Mouse (Mus musculus) heart, embryonic 16.5 days (tissue): ENCODE data around the gene Ptprcap. TPM values are rescaled to one million over a fixed set of nuclear protein-coding genes. Genes with fewer than 3 reads are reported as not detected.

Experiments used
- ATAC-seq: fragments of 200-750 bp; cut with Nextera tagmentation; replicated peaks from 2 replicates; pipeline ENCODE4 v1.8.0; 2017; ENCODE audit warnings: moderate number of reproducible peaks; ENCODE audit not compliant: insufficient read depth, low FRiP score; ENCODE audit errors: extremely low read depth
- H3K27ac ChIP-seq: fragments of 300-500 bp; sonication (generic); 2 replicates; pipeline ENCODE4 v1.5.1; 2014; ENCODE audit warnings: mild to moderate bottlenecking, low read length, control low read depth, moderate library complexity
- H3K27me3 ChIP-seq: fragments of 300-500 bp; sonication (generic); 2 replicates; pipeline ENCODE4 v1.6.1; 2014; ENCODE audit warnings: low read length, mixed read lengths; ENCODE audit not compliant: control insufficient read depth, insufficient read depth
- H3K36me3 ChIP-seq: fragments of 300-500 bp; sonication (generic); 2 replicates; pipeline ENCODE4 v1.6.1; 2014; ENCODE audit not compliant: control insufficient read depth, insufficient read depth
- H3K4me1 ChIP-seq: fragments of 300-500 bp; sonication (generic); 2 replicates; pipeline ENCODE4 v1.6.1; 2014; ENCODE audit warnings: low read length, mixed read lengths; ENCODE audit not compliant: control insufficient read depth, insufficient read depth
- H3K4me2 ChIP-seq: fragments of 300-500 bp; sonication (generic); 2 replicates; pipeline ENCODE4 v1.6.1; 2014; ENCODE audit warnings: low read depth, mild to moderate bottlenecking, control low read depth, low read length
- H3K4me3 ChIP-seq: fragments of 300-500 bp; sonication (generic); 2 replicates; pipeline ENCODE4 v1.5.1; 2014; ENCODE audit warnings: mild to moderate bottlenecking, control low read depth, low read length
- H3K9ac ChIP-seq: fragments of 300-500 bp; sonication (generic); 2 replicates; pipeline ENCODE4 v1.6.1; 2014; ENCODE audit warnings: low read length, control low read depth
- H3K9me3 ChIP-seq: fragments of 300-500 bp; sonication (generic); replicated peaks from 2 replicates; pipeline ENCODE4 v1.6.1; 2016; ENCODE audit warnings: low read length; ENCODE audit not compliant: control insufficient read depth
- WGBS: fragments of 180-500 bp; shearing (Covaris S2); extraction: QIAGEN DNeasy Blood & Tissue Kit; methylation state at CpG from one replicate; pipeline ENCODE4 v1.1.7; 2014; 5-methylcytosine and 5-hydroxymethylcytosine counted together
- polyA plus RNA-seq: library from polyadenylated mRNA; unstranded; fragments of >200 nt; fragmentation: Nextera tagmentation; extraction: Ambion mirVana; gene quantifications from 2 replicates; pipeline ENCODE4 v1.2.1, GENCODE M21; 2015

Ptprcap gene
- polyA plus RNA-seq, 1 experiment from 2014 or later, result 71.1 TPM

DNA sequence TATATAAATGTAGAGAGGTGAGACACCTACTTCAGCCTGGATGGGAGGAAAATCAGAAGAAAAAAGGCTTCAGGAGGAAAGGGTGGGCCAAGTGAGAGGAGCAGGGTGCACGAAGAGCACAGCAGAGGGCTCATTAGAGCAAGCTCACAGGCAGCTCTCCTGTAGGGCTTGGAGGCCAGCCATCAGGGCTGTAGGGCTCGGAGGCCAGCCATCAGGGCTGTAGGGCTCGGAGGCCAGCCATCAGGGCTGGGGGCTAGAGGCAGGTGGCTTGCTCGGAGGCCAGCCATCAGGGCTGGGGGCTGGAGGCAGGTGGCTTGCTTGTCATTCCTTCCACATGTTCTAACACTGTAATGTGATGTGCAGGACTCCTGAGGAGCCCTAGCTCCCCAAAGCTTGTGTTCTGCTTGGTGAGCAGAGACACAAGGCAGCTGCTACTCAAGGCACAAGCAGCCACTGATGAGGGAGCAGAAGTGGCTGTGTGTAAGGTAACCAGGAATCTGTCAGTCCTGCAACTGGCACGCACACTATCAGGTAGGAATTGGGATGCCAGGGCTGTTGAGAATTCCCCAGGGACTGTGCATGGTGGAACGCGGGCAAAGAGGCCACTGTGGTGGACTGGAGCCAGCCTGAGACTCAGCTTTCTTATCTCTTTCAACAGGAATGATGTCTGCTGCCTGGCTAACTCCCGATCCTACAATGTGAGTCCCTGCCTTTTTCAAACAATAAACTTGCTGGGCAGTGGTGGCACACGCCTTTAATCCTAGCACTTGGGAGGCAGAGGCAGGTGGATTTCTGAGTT, 13.5 kb downstream of the Ptprcap start:
- 35% methylated on average over 9 of the region's 9 CpGs for WGBS
- Histone ChIP-seq H3K4me3 (no peak overlapping the region), H3K27me3 (no peaks in the 10 kb centered on the region), H3K27ac (peak overlapping the region; percentile 92), H3K9me3 (no peaks in the 10 kb centered on the region), H3K4me2 (0 out of 2 replicates have a peak overlapping the region, but pooled peaks have one; percentile 5), H3K4me1 (peaks cover 46% of the 10 kb centered on the region), H3K36me3 (no peaks in the 10 kb centered on the region), H3K9ac (peak overlapping the region; percentile 53; the same call in 1 of the 2 replicates)
- ATAC-seq, result no peak

DNA sequence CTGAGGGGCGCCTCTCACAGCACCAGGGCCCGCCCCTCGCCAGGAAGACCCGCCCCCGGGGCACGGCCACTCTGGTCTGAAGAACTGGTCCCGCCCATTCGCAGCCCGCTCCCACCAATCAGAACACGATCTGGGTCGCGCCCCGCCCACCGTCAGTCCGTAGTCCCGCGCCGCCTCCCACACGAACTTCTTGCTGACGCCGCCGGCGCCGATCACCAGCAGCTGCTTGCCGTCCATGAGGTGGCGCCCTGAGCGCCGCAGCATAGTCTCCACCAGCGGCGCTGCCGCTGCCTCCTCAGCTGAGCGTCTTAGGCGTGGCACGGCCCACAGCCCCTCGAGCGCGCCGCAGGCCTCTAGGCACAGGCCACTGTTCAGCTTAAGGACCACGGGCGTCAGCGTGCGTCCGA, 16.0 kb downstream of the Ptprcap start:
- WGBS, result under 1% methylated on average over 43 of the region's 43 CpGs
- Histone ChIP-seq H3K4me3 (peak overlapping the region; percentile 58), H3K9ac (peak overlapping the region; percentile 94), H3K27ac (peak overlapping the region; percentile 97), H3K4me2 (peak overlapping the region; percentile 93), H3K27me3 (no peaks in the 10 kb centered on the region), H3K9me3 (no peaks in the 10 kb centered on the region), H3K36me3 (no peaks in the 10 kb centered on the region), H3K4me1 (peaks cover 53% of the 10 kb centered on the region)
- ATAC-seq, result peak; percentile 90

DNA sequence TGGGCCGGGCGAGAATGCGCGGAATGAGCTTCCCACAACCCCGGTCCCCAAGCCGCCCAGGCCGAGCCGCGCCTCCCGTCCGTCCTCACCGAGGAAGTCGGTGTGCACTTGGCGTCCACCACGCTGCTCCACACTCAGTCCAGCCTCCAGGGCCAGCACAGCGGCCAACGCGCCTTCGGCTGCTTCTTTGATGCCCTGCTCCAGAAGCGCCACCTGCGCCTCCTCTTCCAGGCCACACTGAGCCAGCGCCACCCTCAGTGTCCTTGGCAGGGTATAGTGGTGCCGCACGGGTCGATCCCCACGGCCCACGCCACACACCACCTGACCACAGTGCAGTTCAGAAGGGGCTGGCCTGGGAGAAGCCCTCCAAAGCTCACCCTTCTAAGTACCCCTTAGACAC, 16.4 kb downstream of the Ptprcap start:
- Histone ChIP-seq H3K9me3 (no peaks in the 10 kb centered on the region), H3K4me1 (peaks cover 55% of the 10 kb centered on the region), H3K27ac (peak overlapping the region; percentile 97), H3K4me2 (peak overlapping the region; percentile 93), H3K36me3 (no peaks in the 10 kb centered on the region), H3K9ac (peak overlapping the region; percentile 94), H3K27me3 (no peaks in the 10 kb centered on the region), H3K4me3 (peak overlapping the region; percentile 58)
- peak; percentile 19 for ATAC-seq
- WGBS, result 8% methylated on average over 27 of the region's 27 CpGs

DNA sequence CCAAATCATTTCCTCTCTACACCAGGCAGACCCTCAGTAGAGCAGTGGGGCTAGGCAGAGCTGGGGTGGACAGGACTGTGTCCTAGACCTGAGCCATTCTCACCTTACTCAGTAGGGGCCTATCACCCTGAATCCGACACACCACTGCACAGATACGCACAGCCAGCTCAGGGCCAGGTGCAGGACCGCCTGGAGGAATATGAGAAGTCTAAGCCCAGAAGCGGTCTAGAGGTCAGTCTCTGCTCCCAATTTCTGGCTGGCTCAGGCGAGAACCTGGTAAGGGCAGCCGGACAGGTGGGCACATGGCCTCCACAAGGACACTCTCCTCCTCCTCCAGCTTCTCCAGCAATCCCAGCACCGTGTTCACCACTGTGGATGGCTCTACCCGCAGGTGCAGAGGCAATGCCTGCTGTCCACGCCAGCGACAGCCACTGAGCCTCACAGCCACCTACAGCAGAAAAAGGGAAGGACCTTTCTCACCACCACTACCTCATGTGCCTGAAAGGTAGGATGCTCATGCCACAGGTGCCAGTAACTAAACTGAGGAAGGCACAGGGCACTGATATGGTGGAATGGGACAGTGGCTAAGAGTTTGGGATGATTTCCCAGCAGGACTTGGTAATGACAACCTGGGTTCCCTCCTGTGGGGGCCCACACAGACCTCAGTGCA, 17.5 kb downstream of the Ptprcap start:
- H3K4me1 ChIP-seq, result peaks cover 65% of the 10 kb centered on the region
- H3K4me3 ChIP-seq, result no peak overlapping the region
- H3K4me2 ChIP-seq, result peak overlapping the region; percentile 51
- peak overlapping the region; percentile 94 for H3K9ac ChIP-seq
- no peaks in the 10 kb centered on the region for H3K36me3 ChIP-seq
- no peaks in the 10 kb centered on the region for H3K27me3 ChIP-seq
- no peak for ATAC-seq
- 88% methylated on average over 10 of the region's 10 CpGs for WGBS
- no peaks in the 10 kb centered on the region for H3K9me3 ChIP-seq
- peak overlapping the region; percentile 97 for H3K27ac ChIP-seq

DNA sequence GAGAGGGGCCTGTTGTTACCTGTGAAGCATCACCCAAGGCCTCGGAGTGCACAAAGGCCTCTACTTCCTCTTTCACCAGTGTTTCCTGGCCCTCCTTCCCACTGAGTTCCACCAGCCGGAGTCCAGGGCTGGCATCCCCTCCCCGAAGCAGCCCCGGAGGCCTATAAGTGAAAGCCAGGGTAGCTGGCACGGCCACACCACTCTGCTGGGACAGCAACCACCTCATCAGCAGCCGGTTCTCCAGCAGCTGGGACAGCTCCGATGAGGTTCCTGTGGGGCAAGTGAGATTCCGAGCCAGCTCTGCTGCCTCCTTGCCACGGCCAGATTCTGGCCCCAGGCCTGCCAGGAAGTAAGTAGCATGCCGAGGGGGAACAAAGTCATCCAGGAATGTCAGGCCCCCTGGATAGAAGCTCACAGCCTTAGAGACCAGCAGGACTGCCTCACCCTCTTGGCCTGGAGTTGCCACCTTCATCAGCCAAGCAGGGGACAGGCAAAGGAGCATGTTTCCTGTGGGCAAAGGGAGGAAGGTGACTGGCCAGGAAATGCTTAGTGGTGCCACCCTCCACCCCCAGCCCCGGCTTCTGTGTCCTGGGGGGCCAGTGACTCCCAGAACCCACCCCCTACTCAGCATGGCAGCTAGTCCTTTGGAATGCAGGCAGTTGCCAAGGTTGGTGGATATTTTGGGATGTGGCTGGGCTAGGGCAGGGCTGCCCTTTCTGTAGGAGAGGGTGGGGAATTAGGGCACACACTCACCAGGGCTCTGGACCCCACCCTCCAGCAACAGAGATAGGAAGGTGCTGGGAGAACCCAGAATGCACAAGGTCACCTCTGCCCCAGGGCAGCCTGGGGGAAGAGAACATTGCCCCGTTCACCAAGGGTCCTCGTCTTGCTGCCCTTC, 18.2 kb downstream of the Ptprcap start:
- no peaks in the 10 kb centered on the region for H3K9me3 ChIP-seq
- peak; percentile 23 for ATAC-seq
- peak overlapping the region; percentile 4; the same call in 1 of the 2 replicates for H3K4me3 ChIP-seq
- peak overlapping the region; percentile 97 for H3K27ac ChIP-seq
- no peaks in the 10 kb centered on the region for H3K36me3 ChIP-seq
- peaks cover 61% of the 10 kb centered on the region for H3K4me1 ChIP-seq
- WGBS, result 31% methylated on average over 13 of the region's 13 CpGs
- H3K9ac ChIP-seq, result peak overlapping the region; percentile 94
- H3K4me2 ChIP-seq, result peak overlapping the region; percentile 51
- no peaks in the 10 kb centered on the region for H3K27me3 ChIP-seq

DNA sequence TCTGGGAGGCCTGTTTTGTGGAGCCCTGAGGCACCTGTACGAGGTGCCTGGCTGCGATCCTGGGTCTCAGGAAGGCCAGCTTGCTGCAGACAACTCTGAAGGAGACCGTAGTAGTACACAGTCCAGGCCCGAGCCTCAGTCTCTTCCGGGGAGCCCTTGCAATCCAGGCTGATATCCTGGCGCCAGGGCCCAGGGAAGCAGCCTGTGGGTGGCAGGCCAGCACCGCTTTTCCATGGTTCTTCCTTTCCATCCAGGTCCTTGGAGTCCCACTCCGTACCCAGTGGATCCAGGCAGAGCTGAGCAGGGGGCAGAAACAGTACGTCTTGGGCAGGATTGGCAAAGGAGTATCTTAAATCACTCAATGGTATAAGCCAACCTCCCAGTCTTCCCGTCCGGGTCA, 19.5 kb downstream of the Ptprcap start:
- Histone ChIP-seq H3K9me3 (no peaks in the 10 kb centered on the region), H3K27me3 (no peaks in the 10 kb centered on the region), H3K4me1 (peaks cover 53% of the 10 kb centered on the region), H3K4me2 (no peak overlapping the region; the same call in 1 of the 2 replicates), H3K4me3 (no peak overlapping the region), H3K9ac (peak overlapping the region; percentile 94), H3K27ac (peak overlapping the region; percentile 97), H3K36me3 (no peaks in the 10 kb centered on the region)
- 66% methylated on average over 11 of the region's 11 CpGs for WGBS
- ATAC-seq, result no peak

DNA sequence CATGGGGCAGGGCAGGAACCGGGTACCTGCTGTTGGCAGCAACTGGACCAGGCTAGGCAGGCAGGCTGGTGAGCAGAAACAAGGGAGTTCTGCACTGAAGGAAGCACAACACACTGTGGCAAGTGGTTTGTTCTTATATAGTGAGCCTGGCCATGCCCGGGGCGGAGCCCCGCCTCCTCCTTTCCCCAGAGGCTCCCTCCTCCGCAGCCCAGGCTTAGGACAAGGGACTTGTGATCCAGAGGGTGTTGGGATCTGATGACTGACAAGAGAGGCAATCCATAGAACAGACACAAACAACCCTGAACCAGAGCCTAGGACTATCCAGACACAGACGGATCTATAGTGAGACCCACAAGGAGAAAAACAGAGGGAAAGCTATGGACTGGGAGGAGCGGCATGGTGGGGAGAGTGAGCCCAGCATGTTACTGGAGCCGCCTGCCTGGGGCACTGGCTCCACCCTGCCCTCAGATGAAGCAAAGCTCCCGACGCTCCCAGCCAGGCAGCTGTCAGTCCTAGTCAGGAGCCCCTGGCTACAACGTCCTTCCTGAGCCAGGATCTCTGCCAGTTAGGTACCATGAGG, 22.1 kb downstream of the Ptprcap start, which contains the start of gene Carns1:
Carns1 (minus strand) TSS at position 112 of the 580 bp plus-strand sequence.
- Histone ChIP-seq H3K4me1 (peaks cover 45% of the 10 kb centered on the region), H3K4me2 (peak within 1 kb of the TSS; percentile 68), H3K9ac (peak within 1 kb of the TSS; percentile 66), H3K36me3 (no peaks in the 10 kb centered on the region), H3K9me3 (no peaks in the 10 kb centered on the region), H3K27ac (peak within 1 kb of the TSS; percentile 88), H3K27me3 (no peaks in the 10 kb centered on the region), H3K4me3 (peak within 1 kb of the TSS; percentile 46)
- ATAC-seq, result peak; percentile 50
- 10% methylated on average over 11 of the region's 11 CpGs for WGBS

DNA sequence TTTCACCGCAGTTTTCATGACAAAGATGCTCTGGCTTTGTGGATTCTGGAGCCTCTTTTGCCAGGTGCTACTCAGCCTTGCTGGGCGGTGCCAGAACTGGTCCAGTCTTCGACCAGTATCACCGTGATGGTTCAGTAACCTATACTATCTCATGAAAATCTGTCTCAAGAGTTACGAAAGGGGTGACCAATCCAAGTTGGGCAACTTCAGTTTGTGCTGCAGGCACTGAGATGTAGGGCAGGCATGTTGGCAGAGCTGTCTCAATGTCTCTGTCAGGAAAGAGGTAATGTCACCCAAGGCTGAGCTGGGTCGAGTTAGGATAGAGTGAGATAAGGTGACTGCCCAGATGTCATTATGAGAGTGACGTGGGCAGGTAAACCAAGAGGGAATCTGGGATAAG, 27.0 kb downstream of the Ptprcap start:
- H3K9ac ChIP-seq, result no peak overlapping the region
- no peaks in the 10 kb centered on the region for H3K9me3 ChIP-seq
- H3K27ac ChIP-seq, result no peak overlapping the region
- H3K4me2 ChIP-seq, result no peak overlapping the region
- no peak for ATAC-seq
- H3K36me3 ChIP-seq, result no peaks in the 10 kb centered on the region
- H3K4me3 ChIP-seq, result no peak overlapping the region
- H3K4me1 ChIP-seq, result peaks cover 14% of the 10 kb centered on the region
- 81% methylated on average over 7 of the region's 7 CpGs for WGBS
- H3K27me3 ChIP-seq, result no peaks in the 10 kb centered on the region
